Mouse (Mus musculus): ENCODE measurements around the gene Cnot6l.

DNA sequence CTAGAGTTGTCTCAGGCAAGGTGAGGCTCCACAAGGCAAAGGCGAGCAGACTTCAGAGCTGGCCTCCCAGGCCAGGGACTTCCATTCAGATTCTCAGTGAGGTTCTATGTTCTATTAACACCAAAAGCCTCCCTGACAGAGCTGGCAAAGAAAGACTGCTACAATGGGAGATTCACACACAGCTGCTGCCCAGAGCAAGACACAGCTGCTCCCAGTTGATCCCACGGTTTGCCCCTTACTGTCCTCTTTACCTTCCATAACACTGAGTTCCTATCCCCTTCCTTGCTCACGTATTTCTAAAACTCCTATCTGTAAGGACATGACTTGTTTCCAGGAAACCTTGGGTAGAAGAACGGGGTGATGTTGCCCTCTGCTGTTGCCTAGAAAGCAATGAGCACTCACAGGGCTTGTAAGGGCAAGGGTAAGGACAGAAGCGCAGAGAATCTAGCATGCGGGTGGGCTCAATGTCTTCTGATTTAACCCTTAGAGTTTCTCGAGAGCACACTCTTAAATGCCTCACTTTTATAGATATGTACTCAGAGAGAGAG is 127.8 kb downstream of the Cnot6l start:
- TF ChIP-seq CTCF (IDR thresholded peaks at IDR 0.05; ENCODE audit: control insufficient read depth, insufficient read depth, low read length) (no peak), POLR2A (IDR thresholded peaks at IDR 0.05; ENCODE audit: borderline replicate concordance, control insufficient read depth, low read depth, low read length) (no peak)
